Mouse (Mus musculus) urinary bladder, postnatal 14 days (tissue): ENCODE measurements around the gene Cyp2u1.
"Not testable (repeated sequence)": the region's sequence is repeated elsewhere in the genome, so short reads cannot be mapped to it uniquely, and the experiment has no call there.

Source experiments
- DNase-seq: peaks from one replicate; pipeline ENCODE4 v3.0.0; 2021; ENCODE audit warnings: low spot score

The Cyp2u1 gene

GRCm38 (mm10) chr3:131302452-131303319 lies at the start of gene Cyp2u1:
Gene Cyp2u1 (minus strand): TSS chr3:131303227.
- DNase-seq, result peak; percentile 85

- DNase-seq, result no peak
Measured at GRCm38 (mm10) chr3:131350539-131350938, 47.5 kb upstream of the Cyp2u1 start.

- DNase-seq, result no peak
Measured at GRCm38 (mm10) chr3:131349013-131349412, 46.0 kb upstream of the Cyp2u1 start.

- DNase-seq, result no peak
Measured at GRCm38 (mm10) chr3:131348579-131348950, 45.5 kb upstream of the Cyp2u1 start.

GRCm38 (mm10) chr3:131347831-131348578 lies 45.0 kb upstream of the Cyp2u1 start:
- peak; percentile 39 for DNase-seq

GRCm38 (mm10) chr3:131345903-131346302 lies 42.9 kb upstream of the Cyp2u1 start:
- no peak for DNase-seq

GRCm38 (mm10) chr3:131343311-131343710 lies 40.3 kb upstream of the Cyp2u1 start:
- no peak for DNase-seq

GRCm38 (mm10) chr3:131340885-131341284 lies 37.9 kb upstream of the Cyp2u1 start:
- DNase-seq, result no peak

- no peak for DNase-seq
Measured at GRCm38 (mm10) chr3:131339280-131339679, 36.3 kb upstream of the Cyp2u1 start.

GRCm38 (mm10) chr3:131337749-131338148 lies 34.7 kb upstream of the Cyp2u1 start:
- DNase-seq, result not testable (repeated sequence)

- no peak for DNase-seq
Measured at GRCm38 (mm10) chr3:131336629-131337028, 33.6 kb upstream of the Cyp2u1 start.

- DNase-seq, result no peak
Measured at GRCm38 (mm10) chr3:131335117-131335547, 32.1 kb upstream of the Cyp2u1 start.

GRCm38 (mm10) chr3:131327189-131327588 lies 24.2 kb upstream of the Cyp2u1 start:
- no peak for DNase-seq

- no peak for DNase-seq
Measured at GRCm38 (mm10) chr3:131326637-131327036, 23.6 kb upstream of the Cyp2u1 start.

- DNase-seq, result no peak
Measured at GRCm38 (mm10) chr3:131322081-131322815, 19.2 kb upstream of the Cyp2u1 start.

- peak; percentile 83 for DNase-seq
Measured at GRCm38 (mm10) chr3:131320184-131320583, 17.2 kb upstream of the Cyp2u1 start.

- no peak for DNase-seq
Measured at GRCm38 (mm10) chr3:131318211-131318610, 15.2 kb upstream of the Cyp2u1 start.

GRCm38 (mm10) chr3:131317126-131317525 lies 14.1 kb upstream of the Cyp2u1 start:
- DNase-seq, result no peak

- no peak for DNase-seq
Measured at GRCm38 (mm10) chr3:131315957-131316510, 13.0 kb upstream of the Cyp2u1 start.

GRCm38 (mm10) chr3:131312340-131312739 lies 9.3 kb upstream of the Cyp2u1 start:
- no peak for DNase-seq

- DNase-seq, result no peak
Measured at GRCm38 (mm10) chr3:131310572-131310971, 7.5 kb upstream of the Cyp2u1 start.

- DNase-seq, result no peak
Measured at GRCm38 (mm10) chr3:131307811-131308210, 4.8 kb upstream of the Cyp2u1 start.
